Mouse (Mus musculus) lung, embryonic 14.5 days (tissue): Measurements from ENCODE around the gene Cops4. TPM values are rescaled to one million over a fixed set of nuclear protein-coding genes. Genes with fewer than 3 reads are reported as not detected.

ENCODE experiments used
- ATAC-seq: fragments of 200-750 bp; cut with Nextera tagmentation; 2 replicates; pipeline ENCODE4 v1.8.0; 2017; ENCODE audit warnings: mild to moderate bottlenecking, moderate TSS enrichment, moderate library complexity; ENCODE audit not compliant: insufficient read depth
- DNase-seq: peaks from one replicate; pipeline ENCODE4 v3.0.0-alpha.2; 2015
- H3K27ac ChIP-seq: fragments of 300-500 bp; sonication (generic); 2 replicates; pipeline ENCODE4 v1.5.1; 2014; ENCODE audit warnings: low read depth, mild to moderate bottlenecking, moderate library complexity
- H3K27me3 ChIP-seq: fragments of 300-500 bp; sonication (generic); 2 replicates; pipeline ENCODE4 v1.6.1; 2014; ENCODE audit warnings: low read length, control low read depth; ENCODE audit not compliant: insufficient read depth
- H3K36me3 ChIP-seq: fragments of 300-500 bp; sonication (generic); 2 replicates; pipeline ENCODE4 v1.6.1; 2014; ENCODE audit warnings: control low read depth; ENCODE audit not compliant: insufficient read depth
- H3K4me1 ChIP-seq: fragments of 300-500 bp; sonication (generic); 2 replicates; pipeline ENCODE4 v1.6.1; 2014; ENCODE audit warnings: antibody characterized with exemption, control low read depth; ENCODE audit not compliant: insufficient read depth
- H3K4me2 ChIP-seq: fragments of 300-500 bp; sonication (generic); 2 replicates; pipeline ENCODE4 v1.6.1; 2014; ENCODE audit warnings: mild to moderate bottlenecking
- H3K4me3 ChIP-seq: fragments of 300-500 bp; sonication (generic); 2 replicates; pipeline ENCODE4 v1.5.1; 2014; ENCODE audit warnings: low read depth, low read length
- H3K9ac ChIP-seq: fragments of 300-500 bp; sonication (generic); 2 replicates; pipeline ENCODE4 v1.6.1; 2014
- H3K9me3 ChIP-seq: fragments of 300-500 bp; sonication (generic); 2 replicates; pipeline ENCODE4 v1.6.1; 2016; ENCODE audit warnings: low read depth, low read length, control low read depth
- CTCF ChIP-seq: IDR thresholded peaks from 2 replicates; pipeline ENCODE4 v1.5.1; 2016; ENCODE audit warnings: antibody characterized with exemption, low read depth
- WGBS: fragments of 180-500 bp; shearing (Covaris S2); extraction: QIAGEN DNeasy Blood & Tissue Kit; methylation state at CpG from one replicate; pipeline ENCODE4 v1.1.7; 2014; 5-methylcytosine and 5-hydroxymethylcytosine counted together
- polyA plus RNA-seq: library from polyadenylated mRNA; unstranded; fragments of >200 nt; fragmentation: Nextera tagmentation; extraction: Ambion mirVana; gene quantifications from 2 replicates; pipeline ENCODE4 v1.2.1, GENCODE M21; 2014

The Cops4 gene
- 202 and 209 TPM in 2 replicates for polyA plus RNA-seq

DNA sequence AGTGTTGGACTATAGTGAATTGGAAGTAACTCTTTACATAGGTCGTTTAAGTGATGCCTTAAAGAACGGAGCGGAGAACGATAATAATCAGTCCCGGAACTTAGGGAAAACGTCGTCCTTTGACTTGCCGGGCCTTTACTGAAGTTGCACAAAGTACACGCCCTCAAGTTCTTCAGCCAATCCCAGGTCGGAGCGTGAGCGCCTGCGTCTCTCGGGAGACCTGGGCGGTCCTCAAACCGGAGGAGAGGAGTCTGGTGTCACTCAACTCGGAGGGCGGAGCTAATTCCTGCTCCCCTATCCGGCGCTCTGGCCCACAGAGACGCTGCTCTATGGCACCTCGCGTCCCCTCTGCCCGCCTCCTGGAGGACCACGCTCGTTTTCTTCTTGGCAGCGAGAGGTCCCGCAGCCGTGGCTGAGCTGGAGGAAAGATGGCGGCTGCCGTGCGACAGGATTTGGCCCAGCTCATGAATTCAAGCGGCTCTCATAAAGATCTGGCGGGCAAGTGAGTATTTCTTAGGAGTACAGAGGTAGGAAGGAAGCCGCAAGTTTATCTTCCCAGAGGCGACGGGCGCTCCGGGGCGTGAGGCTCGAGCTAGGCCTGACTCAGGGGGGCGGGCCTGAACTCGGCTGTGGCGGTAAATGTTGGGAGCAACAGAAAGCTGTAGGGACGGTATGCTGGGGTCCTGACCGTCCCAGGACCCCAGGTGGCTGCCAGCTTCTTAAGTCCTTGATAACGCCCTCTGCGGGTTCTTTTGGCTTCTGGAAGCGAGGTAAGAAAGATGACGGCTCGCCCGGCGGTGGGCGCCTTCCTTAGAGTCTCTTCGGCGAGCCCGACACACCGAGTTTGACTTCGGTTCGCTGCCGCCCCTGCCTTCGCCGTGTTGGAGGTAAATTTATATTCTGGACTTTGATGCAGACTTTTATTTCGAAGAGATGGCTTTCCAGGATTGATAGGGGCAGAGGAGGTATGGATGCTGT is at the start of gene Cops4:
TSS of gene Cops4 (plus strand) at position 261 of the 978 bp plus-strand sequence.
- Histone ChIP-seq H3K4me2 (peak within 1 kb of the TSS; percentile 89), H3K27ac (peak within 1 kb of the TSS; percentile 80), H3K4me3 (peak within 1 kb of the TSS; percentile 85), H3K4me1 (peaks cover 13% of the 10 kb centered on the region), H3K9me3 (no peaks in the 10 kb centered on the region), H3K9ac (peak within 1 kb of the TSS; percentile 88), H3K27me3 (no peaks in the 10 kb centered on the region), H3K36me3 (peaks cover 10% of the 10 kb centered on the region; the same call in 1 of the 2 replicates)
- TF ChIP-seq CTCF = peak; percentile 29; the same call in 1 of the 2 replicates
- WGBS = 0% methylated on average over 64 of the region's 64 CpGs
- DNase-seq (peak; percentile 100), ATAC-seq (peak; percentile 100)

DNA sequence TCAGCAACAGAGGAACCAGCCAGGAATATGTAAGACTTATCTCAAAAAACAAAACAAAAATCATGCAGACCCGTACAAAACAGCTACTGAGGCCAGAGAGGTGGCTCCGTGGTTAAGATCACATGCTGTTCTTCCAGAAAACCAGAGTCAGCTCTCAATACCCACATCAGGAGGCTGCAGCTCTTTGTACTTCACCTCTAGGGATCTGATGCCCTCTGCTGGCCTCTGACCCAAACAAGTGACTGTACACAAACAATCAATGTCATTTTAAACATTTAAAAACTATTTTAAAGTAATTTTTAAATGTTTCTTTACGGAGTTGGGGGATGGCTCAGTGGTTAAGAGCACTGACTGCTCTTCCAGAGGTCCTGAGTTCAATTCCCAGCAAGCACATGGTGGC is 41.8 kb upstream of the Cops4 start:
- 79% methylated on average over 3 of the region's 3 CpGs for WGBS
- Histone ChIP-seq H3K27ac (no peak overlapping the region), H3K4me2 (no peak overlapping the region), H3K36me3 (peaks cover 45% of the 10 kb centered on the region), H3K9ac (no peak overlapping the region), H3K9me3 (no peaks in the 10 kb centered on the region), H3K4me1 (no peaks in the 10 kb centered on the region), H3K4me3 (no peak overlapping the region), H3K27me3 (no peaks in the 10 kb centered on the region)
- TF ChIP-seq CTCF = 0 out of 2 replicates have a peak, but pooled peaks have one; percentile 9
- DNase-seq (no peak), ATAC-seq (no peak)

DNA sequence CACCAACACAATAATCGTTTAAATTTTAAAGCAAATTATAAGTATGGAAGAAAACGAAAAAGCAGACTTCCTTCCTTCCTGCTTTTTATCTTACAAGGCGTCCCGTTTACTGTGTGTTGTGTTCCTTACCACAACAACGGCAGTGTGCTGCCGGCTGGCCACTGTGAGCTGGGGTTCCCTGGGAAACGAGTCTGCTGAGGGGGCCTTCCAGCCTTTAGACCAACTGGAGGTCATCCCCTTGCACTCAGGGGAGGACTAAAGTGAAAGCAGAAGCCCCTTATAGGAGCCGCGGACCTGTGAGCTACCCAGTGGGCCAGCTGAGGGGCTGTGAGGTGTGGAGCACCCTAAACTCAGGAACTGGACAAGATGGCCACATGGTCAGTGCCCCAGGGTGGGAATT is 40.5 kb upstream of the Cops4 start:
- no peak overlapping the region for H3K27ac ChIP-seq
- no peak overlapping the region for H3K4me2 ChIP-seq
- no peaks in the 10 kb centered on the region for H3K27me3 ChIP-seq
- no peaks in the 10 kb centered on the region for H3K9me3 ChIP-seq
- DNase-seq = no peak
- TF ChIP-seq CTCF = no peak
- H3K9ac ChIP-seq = no peak overlapping the region
- WGBS = 85% methylated on average over 9 of the region's 9 CpGs
- H3K36me3 ChIP-seq = peaks cover 41% of the 10 kb centered on the region
- H3K4me1 ChIP-seq = no peaks in the 10 kb centered on the region
- ATAC-seq = no peak
- H3K4me3 ChIP-seq = no peak overlapping the region

DNA sequence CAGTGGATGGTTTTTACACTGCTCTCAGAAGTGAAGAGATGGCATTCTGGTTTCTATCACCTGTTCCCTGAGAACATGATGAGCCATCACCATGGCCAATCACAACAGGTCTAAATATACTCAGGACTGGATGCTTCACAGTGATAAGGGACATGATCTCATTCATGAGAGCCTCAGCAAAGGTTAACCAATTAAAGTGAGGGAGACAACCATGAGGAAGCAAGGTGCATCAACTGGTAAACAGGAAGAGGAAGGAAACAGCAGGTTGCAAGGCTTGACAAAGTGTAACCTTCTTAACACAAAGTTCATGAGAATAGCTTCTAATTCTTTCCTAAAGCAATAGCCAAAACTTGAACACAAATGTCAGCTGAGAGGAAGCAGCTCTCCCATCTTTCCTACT is 34.5 kb upstream of the Cops4 start:
- Histone ChIP-seq H3K9ac (no peak overlapping the region), H3K4me2 (no peak overlapping the region), H3K9me3 (no peaks in the 10 kb centered on the region), H3K4me1 (no peaks in the 10 kb centered on the region), H3K27ac (no peak overlapping the region), H3K36me3 (peaks cover 24% of the 10 kb centered on the region), H3K4me3 (no peak overlapping the region), H3K27me3 (no peaks in the 10 kb centered on the region)
- ATAC-seq (no peak), DNase-seq (no peak)
- TF ChIP-seq CTCF = no peak

DNA sequence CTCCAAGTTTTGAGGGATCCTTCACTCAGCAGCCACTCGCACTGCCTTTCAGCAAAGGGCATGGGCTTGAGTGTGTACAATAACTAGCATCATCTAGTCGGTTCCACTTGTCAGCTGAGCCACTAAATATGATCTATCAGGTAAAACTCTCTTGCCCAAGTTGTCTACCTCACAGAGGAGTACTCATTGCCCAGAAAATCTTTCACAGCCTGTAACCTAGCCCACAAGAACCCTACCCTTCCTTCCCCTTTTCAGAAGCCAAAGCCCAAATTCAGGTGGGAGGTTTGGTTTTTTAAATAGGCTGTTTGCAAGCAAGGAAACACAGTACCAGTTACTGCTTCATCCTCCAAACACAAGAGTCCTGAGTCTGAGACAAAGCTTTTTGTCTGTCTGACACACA is 31.0 kb upstream of the Cops4 start:
- Histone ChIP-seq H3K4me3 (no peak overlapping the region), H3K27ac (no peak overlapping the region), H3K4me2 (no peak overlapping the region), H3K9ac (no peak overlapping the region), H3K9me3 (no peaks in the 10 kb centered on the region), H3K4me1 (no peaks in the 10 kb centered on the region), H3K27me3 (no peaks in the 10 kb centered on the region), H3K36me3 (peaks cover 12% of the 10 kb centered on the region; the same call in 1 of the 2 replicates)
- no peak for TF ChIP-seq CTCF
- 73% methylated on average over 2 of the region's 2 CpGs for WGBS
- DNase-seq = no peak
- no peak for ATAC-seq

DNA sequence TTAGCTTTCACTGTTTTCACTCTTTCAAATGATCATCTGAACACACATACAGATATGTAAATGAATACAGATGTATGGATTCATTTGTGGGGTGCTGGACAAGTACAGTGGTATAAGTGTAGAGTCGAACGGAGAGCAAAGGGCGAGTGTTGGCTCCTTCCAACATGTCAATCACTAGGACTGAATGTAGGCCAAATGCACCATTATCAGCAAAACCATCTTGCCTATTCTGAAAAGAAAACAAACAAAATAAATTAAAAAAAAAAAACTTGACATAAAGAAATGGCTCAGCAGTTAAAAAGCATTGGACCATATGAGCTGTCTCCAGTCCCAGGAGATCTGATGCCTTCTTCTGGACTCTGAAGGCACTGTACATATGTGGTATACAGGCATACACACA is 29.9 kb upstream of the Cops4 start:
- H3K9me3 ChIP-seq = no peaks in the 10 kb centered on the region

DNA sequence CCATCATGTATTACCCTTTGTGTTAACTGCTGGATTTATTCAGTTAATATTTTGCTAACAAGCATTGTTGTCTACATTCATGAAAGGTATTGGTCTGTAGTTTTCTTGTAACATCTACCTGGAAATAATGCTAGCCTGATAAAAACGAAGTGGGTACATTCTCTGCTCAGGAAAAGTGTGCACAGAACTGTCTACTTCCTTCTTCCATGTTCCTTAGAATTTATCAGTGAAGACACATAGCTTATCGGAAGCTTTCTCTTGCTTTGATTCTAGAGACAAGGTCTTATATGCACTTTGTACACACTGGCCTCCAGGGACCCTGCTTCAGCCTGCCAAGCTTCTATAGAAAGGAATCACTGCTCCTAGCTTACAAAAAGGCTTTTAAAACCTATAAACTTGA is 28.8 kb upstream of the Cops4 start:
- H3K27me3 ChIP-seq = no peaks in the 10 kb centered on the region
- H3K4me2 ChIP-seq = no peak overlapping the region
- H3K4me3 ChIP-seq = no peak overlapping the region
- H3K9me3 ChIP-seq = no peaks in the 10 kb centered on the region
- H3K4me1 ChIP-seq = no peaks in the 10 kb centered on the region
- no peak for TF ChIP-seq CTCF
- no peak for DNase-seq
- ATAC-seq = no peak
- H3K9ac ChIP-seq = no peak overlapping the region
- H3K27ac ChIP-seq = no peak overlapping the region
- peaks cover 8% of the 10 kb centered on the region; the same call in 1 of the 2 replicates for H3K36me3 ChIP-seq
- 86% methylated on average over 2 of the region's 2 CpGs for WGBS

More for the DNA sequence above, 29.9 kb upstream of the Cops4 start:
- TF ChIP-seq CTCF = no peak
- DNase-seq = no peak
- H3K4me2 ChIP-seq = no peak overlapping the region
- no peaks in the 10 kb centered on the region for H3K4me1 ChIP-seq
- H3K4me3 ChIP-seq = no peak overlapping the region
- peaks cover 12% of the 10 kb centered on the region; the same call in 1 of the 2 replicates for H3K36me3 ChIP-seq
- no peak overlapping the region for H3K9ac ChIP-seq
- H3K27ac ChIP-seq = no peak overlapping the region
- no peak for ATAC-seq
- no peaks in the 10 kb centered on the region for H3K27me3 ChIP-seq
- 88% methylated on average over 3 of the region's 3 CpGs for WGBS
